Mouse (Mus musculus) lung, postnatal 0 days (tissue): ENCODE results near the gene 5330417H12Rik.

Experiments
- CTCF ChIP-seq: IDR thresholded peaks from 2 replicates; pipeline ENCODE4 v1.5.1; 2016; ENCODE audit warnings: antibody characterized with exemption, mild to moderate bottlenecking
- EP300 ChIP-seq: IDR thresholded peaks from 2 replicates; pipeline ENCODE4 v1.6.1; 2016; ENCODE audit warnings: antibody characterized with exemption, mild to moderate bottlenecking, control low read depth

DNA sequence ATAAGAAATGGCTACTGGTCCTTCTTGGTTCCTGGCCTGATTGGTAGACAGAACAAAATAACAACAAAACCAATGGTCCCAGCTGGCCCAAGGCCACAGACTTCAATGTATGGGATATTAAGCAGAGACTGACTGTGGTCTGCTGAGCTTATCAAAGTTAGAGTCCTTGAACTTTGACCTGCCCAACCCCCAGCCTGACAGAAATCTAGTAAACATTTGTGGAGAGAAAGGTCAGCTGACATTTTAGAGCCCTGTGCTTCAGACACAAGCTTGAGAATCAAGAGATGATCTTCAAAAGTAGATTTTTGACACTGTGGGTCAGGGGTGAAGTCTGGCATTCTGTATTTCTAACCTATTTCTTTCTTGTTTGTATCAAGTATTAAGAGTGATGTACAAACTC is 28.2 kb downstream of the 5330417H12Rik start:
- no peak for TF ChIP-seq CTCF
- no peak for TF ChIP-seq EP300
